Mouse (Mus musculus): ENCODE data around the gene Acoxl.

The Acoxl gene

GRCm38 (mm10) chr2:127960579-127960978, 121.9 kb downstream of the Acoxl start:
- peak; percentile 6 for DNase-seq

- DNase-seq = peak; percentile 5
Observed at GRCm38 (mm10) chr2:127961154-127961553, 122.5 kb downstream of the Acoxl start.

- no peak for DNase-seq
Observed at GRCm38 (mm10) chr2:127961802-127962433, 123.2 kb downstream of the Acoxl start.

- DNase-seq = no peak
Observed at GRCm38 (mm10) chr2:127968944-127969343, 130.3 kb downstream of the Acoxl start.

GRCm38 (mm10) chr2:127976276-127976675, 137.6 kb downstream of the Acoxl start:
- no peak for DNase-seq

GRCm38 (mm10) chr2:127978601-127979230, 140.0 kb downstream of the Acoxl start:
- DNase-seq = no peak

GRCm38 (mm10) chr2:127982610-127983009, 143.9 kb downstream of the Acoxl start:
- no peak for DNase-seq

- no peak for DNase-seq
Observed at GRCm38 (mm10) chr2:127983301-127983700, 144.6 kb downstream of the Acoxl start.

- DNase-seq = no peak
Observed at GRCm38 (mm10) chr2:127983981-127984380, 145.3 kb downstream of the Acoxl start.

GRCm38 (mm10) chr2:127987706-127988105, 149.0 kb downstream of the Acoxl start:
- DNase-seq = no peak

- DNase-seq = peak; percentile 63
Observed at GRCm38 (mm10) chr2:127990856-127991479, 152.3 kb downstream of the Acoxl start.

GRCm38 (mm10) chr2:127991656-127992055, 153.0 kb downstream of the Acoxl start:
- no peak for DNase-seq

GRCm38 (mm10) chr2:128008662-128009423, 170.2 kb downstream of the Acoxl start:
- no peak for DNase-seq

GRCm38 (mm10) chr2:128014613-128015012, 175.9 kb downstream of the Acoxl start:
- DNase-seq = no peak

GRCm38 (mm10) chr2:128015602-128016001, 176.9 kb downstream of the Acoxl start:
- no peak for DNase-seq

GRCm38 (mm10) chr2:128020039-128020907, 181.6 kb downstream of the Acoxl start:
- DNase-seq = no peak

- DNase-seq = no peak
Observed at GRCm38 (mm10) chr2:128020908-128021193, 182.2 kb downstream of the Acoxl start.

GRCm38 (mm10) chr2:128023855-128024254, 185.2 kb downstream of the Acoxl start:
- no peak for DNase-seq

- DNase-seq = no peak
Observed at GRCm38 (mm10) chr2:128027696-128028095, 189.0 kb downstream of the Acoxl start.

GRCm38 (mm10) chr2:128029968-128030367, 191.3 kb downstream of the Acoxl start:
- no peak for DNase-seq

GRCm38 (mm10) chr2:128032111-128032510, 193.4 kb downstream of the Acoxl start:
- DNase-seq = no peak

GRCm38 (mm10) chr2:128033503-128033902, 194.8 kb downstream of the Acoxl start:
- no peak for DNase-seq

All from kidney, postnatal 14 days (tissue).